Comparison of ENCODE assay signal across 8 mouse cellular contexts in genomic region chr4:141617863-141618564, GRCm38 (mm10). TPM values are rescaled to one million over a fixed set of nuclear protein-coding genes. Genes with fewer than 3 reads are reported as not detected.
A peak's percentile ranks its signal among the peaks of the same experiment; 100 is the strongest.
DNase-seq lines count a peak whose midpoint lies in the region; ATAC-seq and TF ChIP-seq lines count a peak whose summit lies in the region.

No protein-coding gene starts in this region.

- H3K36me3 ChIP-seq in testis, adult 2 months (ENCODE audit: control insufficient read depth, insufficient read depth, low read length) = no peaks in the 10 kb centered on the region
- H3K36me3 ChIP-seq in forebrain, postnatal 0 days (ENCODE audit: insufficient read depth) = no peaks in the 10 kb centered on the region
- H3K36me3 ChIP-seq in macrophage (ENCODE audit: inconsistent target) = no peaks in the 10 kb centered on the region

- peaks cover 14% of the 10 kb centered on the region for H3K4me1 ChIP-seq in testis, adult 2 months (ENCODE audit: control insufficient read depth, insufficient read depth, low read length)
- no peaks in the 10 kb centered on the region for H3K4me1 ChIP-seq in forebrain, postnatal 0 days (ENCODE audit: insufficient read depth)

- no peak overlapping the region for H3K9ac ChIP-seq in forebrain, postnatal 0 days

- no peaks in the 10 kb centered on the region for H3K79me2 ChIP-seq in macrophage (ENCODE audit: inconsistent target)

- TF ChIP-seq POLR2A in testis, adult 2 months (IDR thresholded peaks at IDR 0.05; ENCODE audit: control insufficient read depth, low read depth, low read length) = no peak

- H3K4me3 ChIP-seq in testis, adult 2 months (ENCODE audit: control insufficient read depth, low read depth, low read length) = peak overlapping the region; percentile 89
- H3K4me3 ChIP-seq in forebrain, postnatal 0 days (ENCODE audit: low read depth, low read length) = no peak overlapping the region
- peak overlapping the region; percentile 34 for H3K4me3 ChIP-seq in macrophage (ENCODE audit: inconsistent target)

- no peak; the same call in 1 of the 2 replicates for ATAC-seq in forebrain, postnatal 0 days

- H3K9me3 ChIP-seq in forebrain, postnatal 0 days (ENCODE audit: low read length) = no peaks in the 10 kb centered on the region

- peak overlapping the region; percentile 5; the same call in 1 of the 2 replicates for H3K27ac ChIP-seq in testis, adult 2 months (ENCODE audit: control insufficient read depth, insufficient read depth, low read depth, low read length)
- H3K27ac ChIP-seq in forebrain, postnatal 0 days (ENCODE audit: low read depth, low read length) = no peak overlapping the region
- H3K27ac ChIP-seq in macrophage = peak overlapping the region; percentile 12; the same call in 1 of the 2 replicates

- DNase-seq in testis, postnatal 14 days (ENCODE audit: low spot score) = no peak
- peak; percentile 19 for DNase-seq in forebrain, postnatal 0 days
- DNase-seq in kidney, postnatal 14 days = peak; percentile 85
- DNase-seq in spleen, postnatal 36 days (ENCODE audit: low spot score in 2 of 2) = no peak
- no peak for DNase-seq in frontal cortex, adult 2 months (ENCODE audit: extremely low spot score in 1 of 2, low spot score in 1 of 2)
- no peak for DNase-seq in left cerebral cortex, adult 8-10 months (ENCODE audit: low spot score in 2 of 2)

- no peak for TF ChIP-seq CTCF in testis, adult 2 months (IDR thresholded peaks at IDR 0.05; ENCODE audit: control insufficient read depth, insufficient read depth, insufficient replicate concordance, low read depth, low read length)
- TF ChIP-seq CTCF in forebrain, postnatal 0 days (IDR thresholded peaks at IDR 0.05; ENCODE audit: low read depth) = no peak

- peak overlapping the region; percentile 23 for H3K4me2 ChIP-seq in forebrain, postnatal 0 days (ENCODE audit: low read depth)

- no peaks in the 10 kb centered on the region for H3K27me3 ChIP-seq in testis, adult 2 months (ENCODE audit: control insufficient read depth, insufficient read depth, low read length)
- no peaks in the 10 kb centered on the region for H3K27me3 ChIP-seq in forebrain, postnatal 0 days (ENCODE audit: insufficient read depth, low read length)

- 16% methylated on average over 22 of the region's 22 CpGs for WGBS in forebrain, postnatal 0 days
- 12% methylated on average over 17 of the region's 22 CpGs for WGBS in macrophage (ENCODE audit: missing documents)

RNA-seq across cellular contexts. Expression of gene Tmem82, which starts 0.4 kb away (rescaled TPM):
- polyA plus RNA-seq in testis, adult 2 months (2012; rRNA removed) = 3.5 and 3.9 TPM in 2 replicates
- total RNA-seq in forebrain, postnatal 0 days (2014; rRNA removed) = 0.33 and 0.54 TPM in 2 replicates
- polyA plus RNA-seq in forebrain, postnatal 0 days (2015; fragmentation: Nextera tagmentation; extraction: Ambion mirVana) = 0.21 and 0.24 TPM in 2 replicates
- total RNA-seq in macrophage (2018; cell fraction: chromatin; rRNA removed) = 10 to 100 TPM in 9 of 26 experiments, 1 to 10 TPM in 17; 1.6 to 19.7 (median 6.3) TPM
- total RNA-seq in macrophage (2018; cell fraction: cytosol; rRNA removed) = 1 to 10 TPM; 1.1 to 4.7 (median 1.9) TPM
- total RNA-seq in macrophage (2018; cell fraction: nucleus; rRNA removed) = 10 to 100 TPM in 10 of 26 experiments, 1 to 10 TPM in 16; 1.8 to 21.2 (median 6.3) TPM
- 1.3 to 4.5 TPM (median 2.7 TPM) in 3 replicates for polyA plus RNA-seq in macrophage (2018)
- polyA plus RNA-seq in frontal cortex, adult 2 months (2012; rRNA removed) = 0.84 and 1.2 TPM in 2 replicates
- total RNA-seq in left cerebral cortex, adult 8-10 months (2022) = 1 to 10 TPM in 1 of 4 experiments, under 1 TPM in 3; 0.43 to 1.1 (median 0.51) TPM

RNA-seq across cellular contexts. Expression of gene Slc25a34, which starts 5.6 kb away (rescaled TPM):
- polyA plus RNA-seq in testis, adult 2 months (2012; rRNA removed) = 2.2 and 2.9 TPM in 2 replicates
- total RNA-seq in forebrain, postnatal 0 days (2014; rRNA removed) = 4.0 and 4.8 TPM in 2 replicates
- 0.72 and 1.1 TPM in 2 replicates for polyA plus RNA-seq in forebrain, postnatal 0 days (2015; fragmentation: Nextera tagmentation; extraction: Ambion mirVana)
- total RNA-seq in macrophage (2018; cell fraction: chromatin; rRNA removed) = 1 to 10 TPM in 12 of 26 experiments, under 1 TPM in 10, not detected in 4; 0.26 to 3.6 (median 1.0) TPM
- total RNA-seq in macrophage (2018; cell fraction: cytosol; rRNA removed) = under 1 TPM in 9 of 26 experiments, not detected in 17; 0.05 to 0.18 (median 0.07) TPM
- total RNA-seq in macrophage (2018; cell fraction: nucleus; rRNA removed) = 1 to 10 TPM in 8 of 26 experiments, under 1 TPM in 17, not detected in 1; 0.17 to 3.0 (median 0.60) TPM
- polyA plus RNA-seq in macrophage (2018) = 0.09 to 0.17 TPM in 2 of 3 replicates, not detected in the other
- polyA plus RNA-seq in frontal cortex, adult 2 months (2012; rRNA removed) = 8.0 and 9.7 TPM in 2 replicates
- total RNA-seq in left cerebral cortex, adult 8-10 months (2022) = 1 to 10 TPM; 3.7 to 4.8 (median 4.2) TPM

RNA-seq across cellular contexts. Expression of gene Fblim1, which starts 12.1 kb away (rescaled TPM):
- polyA plus RNA-seq in testis, adult 2 months (2012; rRNA removed) = 3.1 and 4.4 TPM in 2 replicates
- 20.8 and 22.3 TPM in 2 replicates for total RNA-seq in forebrain, postnatal 0 days (2014; rRNA removed)
- polyA plus RNA-seq in forebrain, postnatal 0 days (2015; fragmentation: Nextera tagmentation; extraction: Ambion mirVana) = 24.9 and 26.1 TPM in 2 replicates
- total RNA-seq in macrophage (2018; cell fraction: chromatin; rRNA removed) = 100 to 1,000 TPM in 9 of 26 experiments, 10 to 100 TPM in 16, 1 to 10 TPM in 1; 9.8 to 227 (median 60.4) TPM
- 100 to 1,000 TPM in 25 of 26 experiments, 10 to 100 TPM in 1; 90.3 to 218 (median 142) TPM for total RNA-seq in macrophage (2018; cell fraction: cytosol; rRNA removed)
- total RNA-seq in macrophage (2018; cell fraction: nucleus; rRNA removed) = 100 to 1,000 TPM in 10 of 26 experiments, 10 to 100 TPM in 16; 20.4 to 193 (median 83.3) TPM
- 107 to 177 TPM (median 134 TPM) in 3 replicates for polyA plus RNA-seq in macrophage (2018)
- polyA plus RNA-seq in frontal cortex, adult 2 months (2012; rRNA removed) = 1.0 and 2.6 TPM in 2 replicates
- total RNA-seq in left cerebral cortex, adult 8-10 months (2022) = 1 to 10 TPM; 1.3 to 3.0 (median 2.1) TPM

RNA-seq across cellular contexts. Expression of gene Plekhm2, which starts 46.7 kb away (rescaled TPM):
- 73.3 and 76.3 TPM in 2 replicates for polyA plus RNA-seq in testis, adult 2 months (2012; rRNA removed)
- 27.3 and 33.7 TPM in 2 replicates for total RNA-seq in forebrain, postnatal 0 days (2014; rRNA removed)
- polyA plus RNA-seq in forebrain, postnatal 0 days (2015; fragmentation: Nextera tagmentation; extraction: Ambion mirVana) = 5.0 and 5.6 TPM in 2 replicates
- total RNA-seq in macrophage (2018; cell fraction: chromatin; rRNA removed) = 100 to 1,000 TPM; 143 to 432 (median 230) TPM
- total RNA-seq in macrophage (2018; cell fraction: cytosol; rRNA removed) = 10 to 100 TPM; 31.1 to 84.7 (median 52.3) TPM
- 100 to 1,000 TPM in 23 of 26 experiments, 10 to 100 TPM in 3; 82.0 to 320 (median 157) TPM for total RNA-seq in macrophage (2018; cell fraction: nucleus; rRNA removed)
- polyA plus RNA-seq in macrophage (2018) = 44.8 to 76.0 TPM (median 74.2 TPM) in 3 replicates
- polyA plus RNA-seq in frontal cortex, adult 2 months (2012; rRNA removed) = 85.6 and 92.9 TPM in 2 replicates
- 100 to 1,000 TPM; 103 to 120 (median 107) TPM for total RNA-seq in left cerebral cortex, adult 8-10 months (2022)

Comparison
In these comparisons a context has a peak if more than half of its experiments do, and no peak if none do; other contexts are left out.
1. DNase-seq: peak in forebrain, postnatal 0 days (single experiment) and kidney, postnatal 14 days (single experiment); none in testis, postnatal 14 days (single experiment), spleen, postnatal 36 days (0 of 2), frontal cortex, adult 2 months (0 of 2) and left cerebral cortex, adult 8-10 months (0 of 2).